ENCODE assay signal across 8 mouse cellular contexts in genomic region chr2:167833290-167833953, GRCm38 (mm10).
A peak's percentile ranks its signal among the peaks of the same experiment; 100 is the strongest.
DNase-seq lines count a peak whose midpoint lies in the region; ATAC-seq and TF ChIP-seq lines count a peak whose summit lies in the region.

No protein-coding gene starts in this region.

- DNase-seq in adrenal gland, postnatal 25 days = peak; percentile 84
- DNase-seq in intestine, embryonic 14.5 days (ENCODE audit: low spot score) = peak; percentile 71
- DNase-seq in liver, embryonic 13.5 days = no peak
- no peak for DNase-seq in T-cell, adult 2 months (ENCODE audit: low spot score)

- peak; percentile 74 for ATAC-seq in granulocyte monocyte progenitor cell, adult 5-6 weeks (replicated peaks; ENCODE audit: poor library complexity, severe bottlenecking)
- ATAC-seq in intestine, embryonic 14.5 days (replicated peaks; ENCODE audit: low FRiP score, low TSS enrichment, low read depth) = peak; percentile 64; the same call in 1 of the 2 replicates
- peak; percentile 30 for ATAC-seq in liver, embryonic 13.5 days (ENCODE audit: low read depth)
- ATAC-seq in neural tube, embryonic 14.5 days (ENCODE audit: low read depth) = peak; percentile 34; the same call in 1 of the 2 replicates
- ATAC-seq in activated CD4-positive, CD25-positive, alpha-beta regulatory T cell, adult 4 months = no peak

- no peak overlapping the region for H3K4me3 ChIP-seq in C2C12 (ENCODE audit: insufficient read depth, poor library complexity, severe bottlenecking)
- H3K4me3 ChIP-seq in intestine, embryonic 14.5 days (ENCODE audit: low read depth, low read length) = no peak overlapping the region
- no peak overlapping the region for H3K4me3 ChIP-seq in liver, embryonic 13.5 days (replicated peaks)
- H3K4me3 ChIP-seq in neural tube, embryonic 14.5 days (ENCODE audit: low read depth, low read length) = no peak overlapping the region

- H3K27me3 ChIP-seq in C2C12 (ENCODE audit: control insufficient read depth, insufficient read depth, insufficient read length) = no peaks in the 10 kb centered on the region
- H3K27me3 ChIP-seq in intestine, embryonic 14.5 days (replicated peaks; ENCODE audit: control insufficient read depth, insufficient read depth, low read length) = no peaks in the 10 kb centered on the region
- 0 out of 2 replicates have a peak, but pooled peaks cover 4% of the 10 kb centered on the region for H3K27me3 ChIP-seq in liver, embryonic 13.5 days
- no peaks in the 10 kb centered on the region for H3K27me3 ChIP-seq in neural tube, embryonic 14.5 days (ENCODE audit: control insufficient read depth, insufficient read depth, low read length)

- no peak for TF ChIP-seq CTCF in C2C12 (IDR thresholded peaks at IDR 0.05; ENCODE audit: control insufficient read depth, insufficient read depth, insufficient read length)

- H3K79me2 ChIP-seq in C2C12 (ENCODE audit: control insufficient read depth, insufficient read depth) = no peaks in the 10 kb centered on the region

- H3K27ac ChIP-seq in intestine, embryonic 14.5 days (ENCODE audit: low read depth) = peak overlapping the region; percentile 39; the same call in 1 of the 2 replicates
- no peak overlapping the region for H3K27ac ChIP-seq in liver, embryonic 13.5 days
- no peak overlapping the region for H3K27ac ChIP-seq in neural tube, embryonic 14.5 days (ENCODE audit: low read depth, low read length)

- 33% methylated on average over 20 of the region's 20 CpGs for WGBS in intestine, embryonic 14.5 days
- WGBS in liver, embryonic 13.5 days (ENCODE audit: insufficient replicate concordance) = 28% methylated on average over 20 of the region's 20 CpGs
- WGBS in neural tube, embryonic 14.5 days = 17% methylated on average over 20 of the region's 20 CpGs

- no peaks in the 10 kb centered on the region for H3K79me3 ChIP-seq in C2C12 (ENCODE audit: low read depth)

- H3K9ac ChIP-seq in intestine, embryonic 14.5 days (ENCODE audit: low read length) = peak overlapping the region; percentile 8; the same call in 1 of the 2 replicates
- H3K9ac ChIP-seq in liver, embryonic 13.5 days = no peak overlapping the region
- H3K9ac ChIP-seq in neural tube, embryonic 14.5 days (replicated peaks; ENCODE audit: low read depth, low read length) = no peak overlapping the region

- no peaks in the 10 kb centered on the region for H3K9me3 ChIP-seq in intestine, embryonic 14.5 days (ENCODE audit: control insufficient read depth, low read length)
- no peaks in the 10 kb centered on the region for H3K9me3 ChIP-seq in liver, embryonic 13.5 days (replicated peaks)
- H3K9me3 ChIP-seq in neural tube, embryonic 14.5 days (ENCODE audit: control insufficient read depth, low read length) = no peaks in the 10 kb centered on the region

- no peak overlapping the region; the same call in 1 of the 2 replicates for H3K4me2 ChIP-seq in intestine, embryonic 14.5 days (ENCODE audit: low read length)
- no peak overlapping the region for H3K4me2 ChIP-seq in liver, embryonic 13.5 days
- H3K4me2 ChIP-seq in neural tube, embryonic 14.5 days (ENCODE audit: low read depth, low read length) = no peak overlapping the region

- no peak overlapping the region for H3ac ChIP-seq in C2C12 (ENCODE audit: control insufficient read depth, insufficient read length, low read depth)

- H3K36me3 ChIP-seq in C2C12 (ENCODE audit: control insufficient read depth, insufficient read depth) = no peaks in the 10 kb centered on the region
- H3K36me3 ChIP-seq in intestine, embryonic 14.5 days (ENCODE audit: control insufficient read depth, insufficient read depth, low read length) = no peaks in the 10 kb centered on the region
- no peaks in the 10 kb centered on the region for H3K36me3 ChIP-seq in liver, embryonic 13.5 days
- no peaks in the 10 kb centered on the region for H3K36me3 ChIP-seq in neural tube, embryonic 14.5 days (ENCODE audit: control insufficient read depth, insufficient read depth, low read length)

- H3K4me1 ChIP-seq in intestine, embryonic 14.5 days (replicated peaks; ENCODE audit: control insufficient read depth, insufficient read depth, low read length) = peaks cover 24% of the 10 kb centered on the region; the same call in 1 of the 2 replicates
- peaks cover 21% of the 10 kb centered on the region for H3K4me1 ChIP-seq in liver, embryonic 13.5 days (replicated peaks)
- H3K4me1 ChIP-seq in neural tube, embryonic 14.5 days (ENCODE audit: control insufficient read depth, insufficient read depth, low read length) = peaks cover 9% of the 10 kb centered on the region; the same call in 1 of the 2 replicates

TF ChIP-seq in C2C12, 6 proteins besides CTCF, POLR2A, EP300 and RAD21:
- TF ChIP-seq FOSL1 (IDR thresholded peaks at IDR 0.05; ENCODE audit: insufficient read depth, low read length, poor library complexity, severe bottlenecking) = no peak
- TF ChIP-seq USF1 (IDR thresholded peaks at IDR 0.05; ENCODE audit: low read depth) = no peak
- TF ChIP-seq CEBPB (IDR thresholded peaks at IDR 0.05; ENCODE audit: low read depth) = peak; percentile 89
TF ChIP-seq in C2C12: peak in this region for 1.

Comparison
In these comparisons a context has a peak if more than half of its experiments do, and no peak if none do; other contexts are left out.
1. DNase-seq: peak in adrenal gland, postnatal 25 days (single experiment) and intestine, embryonic 14.5 days (single experiment); none in liver, embryonic 13.5 days (single experiment) and T-cell, adult 2 months (single experiment).